Mouse (Mus musculus): Measurements from ENCODE around the gene Emx1.

DNA sequence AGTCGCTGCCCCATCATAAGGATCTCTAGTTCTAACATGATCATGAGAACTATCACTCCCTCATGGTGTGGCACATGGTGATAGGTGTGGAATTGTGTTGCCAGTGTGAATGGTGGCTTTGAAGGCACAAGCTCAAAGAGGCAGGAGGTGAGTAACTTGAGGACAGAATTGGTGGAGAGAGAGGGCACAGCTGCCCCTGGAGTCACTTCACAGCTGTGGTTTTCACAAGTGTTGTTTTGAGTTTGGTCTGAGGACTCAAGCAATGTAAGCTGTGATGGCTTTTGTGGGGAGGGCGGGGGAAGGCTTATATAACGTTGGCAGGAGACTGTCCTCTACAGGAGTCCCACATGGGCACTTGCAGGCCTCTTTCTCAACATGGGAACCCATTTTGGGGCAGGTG lies 42.8 kb upstream of the Emx1 start:
- TF ChIP-seq CTCF (IDR thresholded peaks at IDR 0.05) (no peak), EP300 (IDR thresholded peaks at IDR 0.05) (no peak)

All from lung, postnatal 0 days (tissue).